ENCODE assay signal across 33 mouse cellular contexts in the genomic region with DNA sequence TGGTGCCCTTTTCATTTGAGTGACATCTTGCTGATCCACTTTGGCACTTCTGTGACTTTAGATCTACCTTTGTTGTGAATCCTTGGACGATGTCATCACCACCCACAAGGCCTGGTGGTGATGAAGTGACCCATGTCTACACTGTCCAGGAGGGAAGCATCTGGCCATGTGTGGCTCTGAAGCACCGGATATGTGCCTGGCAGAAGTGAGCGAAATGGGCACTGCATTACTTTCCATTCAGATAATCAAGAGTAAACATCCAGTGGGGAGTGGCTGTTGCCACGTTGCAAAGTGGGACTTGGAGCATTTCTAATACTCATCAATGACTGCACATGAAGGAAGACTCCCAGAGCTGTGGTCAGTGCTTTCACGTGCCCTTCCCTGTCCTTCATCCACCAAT.
"Had no signal": no experiment of that assay in that cellular context is flagged by ENCODE, and none has a peak within 500 bp of the region (broad histone marks: within the 10 kb centered on the region; RNA-seq: fewer than 3 reads in every experiment).

No protein-coding gene starts in this region.

- H3K9ac ChIP-seq: heart, embryonic 13.5 days; heart, embryonic 15.5 days; hindbrain, embryonic 12.5 days; hindbrain, embryonic 13.5 days; hindbrain, embryonic 14.5 days; hindbrain, embryonic 15.5 days; intestine, embryonic 15.5 days; kidney, embryonic 15.5 days had no signal

- ATAC-seq: hindbrain, embryonic 16.5 days; hindbrain, postnatal 0 days; inflammation-experienced regulatory T-cells, adult 6 months; intestine, embryonic 15.5 days; intestine, embryonic 16.5 days; intestine, postnatal 0 days had no signal

- DNase-seq: heart, postnatal 10 days; heart, postnatal 14 days; heart, postnatal 36 days; heart, postnatal 4 days; kidney, adult 11 months; kidney, adult 18-20 months; kidney, adult 2 months; kidney, adult 8-10 months; kidney, adult 9 months; kidney, postnatal 10 days; kidney, postnatal 14 days; kidney, postnatal 36 days; kidney, postnatal 4 days; layer of hippocampus, adult 9-11 months; layer of hippocampus, postnatal 36 days had no signal

- H3K27ac ChIP-seq: heart, embryonic 13.5 days; heart, embryonic 15.5 days; hindbrain, embryonic 10.5 days; hindbrain, embryonic 12.5 days; hindbrain, embryonic 13.5 days; hindbrain, embryonic 14.5 days; hindbrain, embryonic 15.5 days; hindbrain, postnatal 0 days; intestine, embryonic 15.5 days; kidney, embryonic 15.5 days; kidney, postnatal 0 days; layer of hippocampus, adult 2 months; left cerebral cortex, adult 2 months had no signal

- H3K9me3 ChIP-seq: heart, embryonic 15.5 days; hindbrain, embryonic 10.5 days; hindbrain, embryonic 12.5 days; hindbrain, embryonic 13.5 days; hindbrain, embryonic 15.5 days; intestine, embryonic 15.5 days; kidney, embryonic 15.5 days had no signal

- H3K4me3 ChIP-seq: heart, embryonic 13.5 days; heart, embryonic 15.5 days; hindbrain, embryonic 10.5 days; hindbrain, embryonic 12.5 days; hindbrain, embryonic 13.5 days; hindbrain, embryonic 15.5 days; intestine, embryonic 15.5 days; kidney, embryonic 15.5 days; layer of hippocampus, adult 2 months; left cerebral cortex, adult 2 months had no signal

- H3K27me3 ChIP-seq: heart, embryonic 15.5 days; hindbrain, embryonic 12.5 days; hindbrain, embryonic 15.5 days; intestine, embryonic 15.5 days had no signal

- H3K4me1 ChIP-seq: heart, embryonic 13.5 days; heart, embryonic 15.5 days; hindbrain, embryonic 12.5 days; hindbrain, embryonic 15.5 days; intestine, embryonic 15.5 days; kidney, embryonic 15.5 days had no signal

- H3K4me2 ChIP-seq: heart, embryonic 11.5 days; heart, embryonic 13.5 days; heart, embryonic 15.5 days; hindbrain, embryonic 12.5 days; hindbrain, embryonic 13.5 days; hindbrain, embryonic 14.5 days; hindbrain, embryonic 15.5 days; intestine, embryonic 15.5 days; kidney, embryonic 15.5 days had no signal

- H3K36me3 ChIP-seq: heart, embryonic 13.5 days; heart, embryonic 15.5 days; hindbrain, embryonic 10.5 days; hindbrain, embryonic 12.5 days; hindbrain, embryonic 13.5 days; hindbrain, embryonic 15.5 days; intestine, embryonic 15.5 days; kidney, embryonic 15.5 days had no signal
